Mouse (Mus musculus): ENCODE results near the gene Scpep1.

Scpep1 gene

GRCm38 (mm10) chr11:88973776-88974701 is 18.8 kb upstream of the Scpep1 start:
- DNase-seq = peak; percentile 98

DNA sequence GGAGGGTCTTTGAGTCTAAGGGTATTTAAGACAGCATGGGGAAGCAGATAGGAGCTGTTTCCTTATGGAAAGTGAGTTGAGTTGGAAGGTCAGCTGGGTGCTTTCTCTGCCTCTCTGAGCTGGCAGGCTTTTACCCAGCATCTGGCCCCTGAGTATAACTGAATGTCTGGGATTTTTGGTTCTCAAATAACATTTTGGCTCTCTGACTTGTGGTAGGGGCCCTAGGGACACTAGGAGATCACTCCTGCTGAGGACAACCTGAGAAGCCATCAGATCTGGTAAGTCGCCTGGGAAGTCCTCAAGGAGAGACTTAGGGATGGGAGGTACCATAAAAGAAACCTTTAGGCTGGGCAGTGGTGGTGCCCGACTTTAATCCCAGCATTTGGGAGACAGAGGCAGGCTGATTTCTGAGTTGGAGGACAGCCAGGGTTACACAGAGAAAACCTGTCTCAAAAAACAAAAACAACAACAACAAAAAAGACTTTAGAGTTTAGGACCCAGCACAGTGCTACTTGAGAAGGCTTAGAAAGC is 15.0 kb upstream of the Scpep1 start, which contains the start of gene Coil:
Gene Coil, plus strand, starts transcription at position 51 of the 531 bp plus-strand sequence.
- DNase-seq = no peak

GRCm38 (mm10) chr11:88966881-88967361 is 11.7 kb upstream of the Scpep1 start, which contains the start of gene Elobl:
Elobl (minus strand) TSS chr11:88966931.
- no peak for DNase-seq

GRCm38 (mm10) chr11:88958851-88959250 is 3.6 kb upstream of the Scpep1 start:
- DNase-seq = no peak

DNA sequence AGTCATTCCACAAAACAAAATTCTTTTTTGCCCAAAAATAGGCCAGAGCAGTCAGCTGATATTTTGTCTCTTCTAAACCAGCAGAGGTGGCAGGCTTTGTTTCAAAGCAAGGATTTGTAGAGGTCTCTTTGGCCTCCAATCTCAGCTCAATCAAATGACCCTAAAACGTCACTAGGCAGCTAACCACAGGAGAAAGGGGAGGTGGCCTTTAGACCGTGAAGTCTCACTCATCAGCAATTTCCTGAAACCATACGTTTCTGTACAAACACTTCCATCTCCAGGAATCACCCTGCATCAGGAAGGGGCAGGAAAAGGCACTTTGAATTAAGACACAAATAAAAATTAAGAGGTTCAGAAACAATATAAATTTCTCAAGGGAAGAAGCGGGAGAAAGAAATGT is 462 bp downstream of the Scpep1 start:
- DNase-seq = peak; percentile 71

- DNase-seq = no peak
Observed at GRCm38 (mm10) chr11:88953582-88953981, 1.7 kb downstream of the Scpep1 start.

DNA sequence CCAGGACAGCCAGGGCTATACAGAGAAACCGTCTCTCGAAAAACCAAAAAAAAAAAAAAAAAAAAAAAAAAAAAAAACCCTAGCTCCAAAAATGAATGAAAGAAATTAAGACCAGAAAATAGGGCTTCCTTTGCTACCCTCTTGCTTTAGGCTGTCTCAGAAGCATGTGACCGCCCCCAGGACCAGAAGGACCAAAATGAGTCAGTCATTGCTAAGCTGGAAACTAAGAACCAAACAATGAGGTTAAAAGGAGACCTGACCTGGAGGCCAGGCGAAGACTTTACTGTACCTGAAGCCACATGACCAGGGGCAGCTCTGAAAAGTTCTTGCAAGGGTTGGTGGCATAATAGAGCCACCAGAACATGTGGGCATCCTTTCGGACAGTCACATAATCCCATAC is 3.1 kb downstream of the Scpep1 start:
- DNase-seq = no peak

- DNase-seq = no peak
Observed at GRCm38 (mm10) chr11:88951576-88951975, 3.7 kb downstream of the Scpep1 start.

DNA sequence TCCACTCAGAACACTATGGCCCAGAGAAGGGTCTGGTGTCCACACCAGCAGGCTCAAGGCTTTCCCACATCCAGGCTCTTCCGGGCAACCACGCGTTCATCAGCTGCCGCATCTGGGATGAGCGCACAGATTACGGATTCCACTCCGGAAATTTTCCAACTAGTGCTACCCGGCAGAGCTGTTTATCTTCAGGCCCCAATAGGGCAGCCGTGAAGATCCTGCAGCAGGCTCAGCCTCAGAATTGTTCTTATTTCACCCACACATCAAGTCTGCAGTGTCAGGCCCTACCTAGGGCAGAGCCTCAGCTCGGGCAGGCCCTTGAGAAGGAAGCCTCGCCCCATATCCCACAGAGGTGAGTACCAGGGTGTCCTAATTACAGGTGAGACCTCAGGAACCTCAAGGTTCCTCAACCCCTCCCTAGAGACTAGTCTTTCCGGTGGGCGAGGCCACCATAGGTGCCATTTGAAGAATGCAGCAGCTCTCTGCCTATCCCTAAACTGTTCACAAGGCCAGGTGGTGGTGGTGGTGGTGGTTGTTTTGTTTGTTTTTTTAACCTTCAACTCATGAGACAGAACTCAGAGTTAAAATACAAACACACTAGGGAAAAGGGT is 4.5 kb downstream of the Scpep1 start:
- no peak for DNase-seq

DNA sequence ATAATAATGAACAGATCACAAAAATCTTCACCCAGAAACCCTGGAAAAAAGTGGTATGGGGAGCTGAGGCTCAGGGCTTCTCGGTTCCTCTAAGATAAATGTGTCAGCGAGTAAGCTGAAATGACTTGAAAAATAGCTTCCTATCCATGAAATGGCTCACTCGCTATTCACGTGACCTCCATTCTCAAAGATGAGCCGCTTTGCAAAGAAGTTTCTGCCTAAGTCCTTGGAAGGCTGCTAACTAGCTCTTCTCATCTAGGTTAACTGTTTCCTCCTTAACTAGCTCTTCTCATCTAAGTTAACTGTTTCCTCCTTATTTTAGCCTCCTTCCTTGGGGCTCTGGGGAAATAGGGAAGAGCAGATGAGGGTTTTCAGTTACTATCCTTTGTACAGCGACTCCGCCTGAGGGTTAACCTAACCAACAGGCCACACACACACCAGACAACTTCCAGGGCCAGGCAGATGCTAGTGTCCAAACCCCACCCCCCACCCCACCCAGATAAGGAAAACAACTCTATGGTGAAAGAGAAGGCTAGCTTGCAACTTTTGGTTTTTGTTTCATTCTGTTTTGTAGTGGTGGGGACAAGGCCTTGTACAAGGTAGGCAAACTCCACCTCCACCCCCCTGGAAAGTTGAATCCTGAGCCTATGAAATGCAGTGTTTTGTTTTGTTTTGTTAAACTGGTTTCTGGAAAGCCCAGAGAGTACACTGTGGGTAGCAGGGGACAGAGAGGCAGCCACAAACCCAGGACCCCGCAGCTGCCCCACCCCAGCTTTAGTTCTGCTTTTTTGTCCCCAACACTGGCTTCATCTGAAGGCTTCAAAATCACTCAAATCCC is 5.2 kb downstream of the Scpep1 start:
- DNase-seq = no peak

- DNase-seq = no peak
Observed at GRCm38 (mm10) chr11:88948896-88949295, 6.4 kb downstream of the Scpep1 start.

GRCm38 (mm10) chr11:88945971-88946585 is 9.2 kb downstream of the Scpep1 start:
- no peak for DNase-seq

DNA sequence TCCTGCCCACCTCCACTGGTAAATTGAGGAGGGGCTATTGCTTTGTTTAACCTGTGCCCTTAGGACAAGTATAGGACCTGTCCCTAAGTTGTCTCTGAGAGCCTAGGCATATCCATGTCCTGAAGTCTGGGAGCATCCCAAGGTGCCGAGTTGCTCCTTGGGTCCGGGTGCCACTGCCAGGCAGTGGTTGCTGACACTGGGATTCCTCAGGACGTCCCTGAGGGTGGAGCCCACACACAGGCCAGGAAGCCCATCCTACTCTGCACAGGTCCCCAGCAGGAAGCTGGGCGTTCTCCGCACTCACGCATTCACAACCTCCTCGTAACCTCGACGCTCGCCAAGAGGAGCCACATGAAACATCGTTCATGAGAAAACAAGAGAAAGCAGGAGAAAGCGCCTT is 13.8 kb downstream of the Scpep1 start:
- no peak for DNase-seq

GRCm38 (mm10) chr11:88939634-88940033 is 15.6 kb downstream of the Scpep1 start:
- DNase-seq = no peak

GRCm38 (mm10) chr11:88938770-88939169 is 16.5 kb downstream of the Scpep1 start:
- DNase-seq = no peak

- DNase-seq = no peak
Observed at GRCm38 (mm10) chr11:88937886-88938285, 17.4 kb downstream of the Scpep1 start.

GRCm38 (mm10) chr11:88934089-88935000 is 20.9 kb downstream of the Scpep1 start:
- no peak for DNase-seq

DNA sequence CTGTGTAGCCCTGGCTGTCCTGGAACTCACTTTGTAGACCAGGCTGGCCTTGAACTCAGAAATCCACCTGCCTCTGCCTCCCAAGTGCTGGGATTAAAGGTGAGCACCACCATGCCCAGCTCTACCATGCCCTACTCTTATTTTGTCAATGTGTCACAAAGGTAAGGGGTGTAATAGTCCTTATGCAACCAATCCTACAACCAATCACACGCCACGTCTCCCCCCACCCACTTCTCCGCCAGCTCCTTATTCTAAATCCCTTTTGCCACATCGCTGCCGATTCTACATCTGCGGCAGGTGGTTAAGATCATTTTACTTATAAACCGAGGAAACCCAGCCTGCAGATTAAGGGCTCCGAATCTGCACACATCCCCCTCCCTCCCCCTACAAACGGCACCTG is 22.2 kb downstream of the Scpep1 start:
- DNase-seq = no peak

- no peak for DNase-seq
Observed at GRCm38 (mm10) chr11:88931692-88932530, 23.4 kb downstream of the Scpep1 start.

DNA sequence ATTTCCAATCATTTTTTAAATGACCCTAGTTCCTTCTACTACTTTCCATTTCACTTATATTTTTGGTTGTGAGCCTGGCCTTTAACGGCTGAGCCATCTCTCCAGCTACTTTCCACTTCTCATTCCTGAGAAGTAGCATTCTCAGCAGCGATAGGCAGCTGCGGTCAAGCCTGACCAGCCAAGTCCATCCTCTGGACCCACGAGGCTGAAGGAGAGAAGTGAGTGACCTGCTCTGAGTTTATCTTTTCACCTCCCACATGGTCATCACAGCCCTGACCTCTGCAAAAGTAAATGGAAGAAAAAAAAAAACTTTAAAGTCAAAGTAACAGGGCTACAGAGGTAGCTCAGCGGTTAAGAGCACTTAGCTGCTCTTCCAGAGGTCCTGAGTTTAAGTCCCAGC is 28.7 kb downstream of the Scpep1 start:
- DNase-seq = no peak
